Mouse (Mus musculus) frontal cortex, adult 2 months (tissue): ENCODE measurements around the gene Treml1. TPM values are rescaled to one million over a fixed set of nuclear protein-coding genes. Genes with fewer than 3 reads are reported as not detected.

ENCODE experiments used
- DNase-seq, 2 experiments: peaks; one replicate each; pipeline ENCODE4 v3.0.0; 2022; ENCODE audit warnings: low spot score in 1 of 2; ENCODE audit errors: extremely low spot score in 1 of 2
- polyA plus RNA-seq: library from polyadenylated mRNA; depleted of rRNA; stranded (reverse); fragments of >200 nt; gene quantifications from 2 replicates; pipeline ENCODE4 v1.2.3, GENCODE M21; 2012

Gene Treml1
- polyA plus RNA-seq, 1 experiment: 0.36 TPM

DNA sequence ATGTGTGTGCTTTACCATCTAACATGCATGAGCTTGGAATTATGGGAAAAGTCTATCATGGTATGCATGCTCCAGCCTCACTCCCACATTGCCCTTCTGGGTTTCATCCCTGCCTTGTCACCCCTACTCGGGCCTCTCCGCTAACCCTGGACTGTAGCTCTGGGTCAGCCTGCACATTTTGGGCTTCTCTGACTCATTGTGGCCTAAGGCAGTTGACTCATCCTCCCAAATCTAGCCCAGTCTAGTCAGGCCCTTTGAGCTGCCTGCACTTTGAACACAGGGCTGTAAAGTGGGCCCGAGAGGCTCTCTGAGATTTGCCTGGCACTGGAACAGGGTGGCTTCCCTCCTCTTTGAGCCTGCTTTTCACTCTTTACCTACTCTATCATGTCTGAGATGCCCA lies 3.9 kb upstream of the Treml1 start:
- no peak for DNase-seq

DNA sequence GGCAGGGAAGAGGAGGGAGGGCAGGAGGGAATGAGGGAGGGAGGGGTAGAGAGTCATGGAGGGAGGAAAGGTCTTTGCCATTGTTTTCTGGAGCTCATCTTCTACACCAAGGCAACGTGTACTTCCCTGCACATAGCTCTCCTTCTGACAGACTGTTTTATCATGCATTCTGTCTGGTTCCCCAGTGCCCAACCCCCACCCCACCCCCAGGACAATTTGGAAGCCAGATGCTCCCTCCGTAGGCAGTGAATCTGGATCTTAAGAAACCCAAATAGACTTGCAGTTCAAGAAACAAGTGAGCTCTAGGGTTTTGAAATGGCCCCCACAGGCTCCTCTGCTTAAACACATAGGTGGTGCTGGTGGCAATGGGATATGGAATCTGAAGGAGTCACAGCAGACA lies 1.8 kb upstream of the Treml1 start:
- no peak for DNase-seq

DNA sequence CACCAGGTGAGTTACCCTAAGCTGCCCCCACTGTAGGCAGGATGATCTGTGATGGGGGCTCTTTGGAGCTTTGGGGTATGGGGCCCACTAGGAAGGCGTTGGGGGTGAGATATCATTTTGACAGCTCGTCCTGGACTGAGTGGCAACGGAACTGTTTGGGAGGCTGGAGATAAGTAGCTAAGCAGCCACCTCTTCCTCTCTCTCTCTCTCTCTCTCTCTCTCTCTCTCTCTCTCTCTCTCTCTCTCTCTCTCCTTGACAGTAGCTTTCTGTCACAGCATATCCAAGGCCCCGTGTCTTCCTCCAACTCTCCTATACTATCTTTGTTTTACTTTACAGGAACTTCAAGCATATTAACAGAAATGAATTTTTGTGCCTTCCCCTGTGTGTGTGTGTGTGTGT lies 746 bp downstream of the Treml1 start:
- DNase-seq: no peak

DNA sequence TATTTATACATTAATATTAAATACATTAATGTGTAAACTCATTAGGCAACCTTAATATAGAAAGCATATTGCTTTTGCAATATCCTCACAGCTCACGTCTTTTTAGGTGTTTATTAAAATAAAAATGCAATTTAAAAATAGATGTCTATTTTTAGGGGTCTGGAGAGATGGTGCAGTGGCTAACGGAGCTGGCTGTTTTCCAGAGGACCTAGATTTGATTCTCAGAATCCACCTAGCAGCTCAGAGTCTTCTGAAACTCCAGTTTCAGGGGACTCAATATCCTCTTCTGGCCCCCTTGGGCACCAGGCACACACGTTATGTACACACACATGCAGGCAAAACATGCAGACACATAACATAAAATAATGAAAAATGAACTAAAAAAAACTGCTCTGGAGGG lies 2.6 kb downstream of the Treml1 start:
- no peak for DNase-seq

DNA sequence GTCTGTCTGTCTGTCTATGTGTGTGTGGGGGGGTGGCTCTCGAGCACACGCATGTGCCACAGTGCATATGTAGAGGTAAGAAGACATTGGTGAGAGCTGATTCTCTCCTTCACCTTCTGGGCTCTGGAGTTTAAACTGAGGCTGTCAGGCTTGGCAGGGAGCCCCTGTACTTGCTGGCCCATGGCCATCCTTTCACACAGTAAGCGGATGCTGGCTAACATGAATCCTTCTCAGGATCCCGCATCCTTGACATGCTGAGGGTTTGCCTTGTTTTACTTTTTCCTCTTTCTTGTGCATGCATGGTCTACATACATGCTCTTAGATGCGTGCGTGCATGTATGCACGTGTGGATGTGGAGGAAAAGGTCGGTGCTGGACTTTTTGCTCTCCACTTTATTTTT lies 3.2 kb downstream of the Treml1 start:
- DNase-seq: peak in 1 of 2 experiments; percentile 71

DNA sequence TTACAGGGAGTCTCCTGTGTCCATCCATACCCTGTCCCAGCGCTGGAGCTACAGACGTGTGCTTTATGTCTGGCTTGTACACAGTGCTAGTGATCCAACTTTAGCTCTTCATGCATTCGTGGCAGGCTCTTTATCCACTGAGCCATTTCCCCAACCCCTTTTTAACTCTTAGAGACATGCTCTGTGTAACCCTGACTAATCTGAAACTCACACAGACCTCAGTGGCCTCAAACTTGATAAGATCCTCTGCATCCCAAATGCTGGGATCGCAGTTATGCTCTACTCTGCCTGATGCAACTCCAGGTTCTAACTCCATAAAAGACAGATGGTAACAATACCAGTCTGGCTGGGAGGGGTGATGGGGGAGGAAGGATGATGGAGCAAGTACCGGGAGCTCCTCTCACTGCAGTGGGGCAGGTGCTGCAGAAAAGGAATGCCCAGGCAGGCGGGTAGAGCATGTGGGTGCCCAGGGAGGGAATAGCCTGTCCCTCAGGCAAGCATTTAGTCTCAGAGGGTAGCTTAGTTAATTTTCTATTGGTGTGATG lies 3.8 kb downstream of the Treml1 start:
- no peak for DNase-seq

DNA sequence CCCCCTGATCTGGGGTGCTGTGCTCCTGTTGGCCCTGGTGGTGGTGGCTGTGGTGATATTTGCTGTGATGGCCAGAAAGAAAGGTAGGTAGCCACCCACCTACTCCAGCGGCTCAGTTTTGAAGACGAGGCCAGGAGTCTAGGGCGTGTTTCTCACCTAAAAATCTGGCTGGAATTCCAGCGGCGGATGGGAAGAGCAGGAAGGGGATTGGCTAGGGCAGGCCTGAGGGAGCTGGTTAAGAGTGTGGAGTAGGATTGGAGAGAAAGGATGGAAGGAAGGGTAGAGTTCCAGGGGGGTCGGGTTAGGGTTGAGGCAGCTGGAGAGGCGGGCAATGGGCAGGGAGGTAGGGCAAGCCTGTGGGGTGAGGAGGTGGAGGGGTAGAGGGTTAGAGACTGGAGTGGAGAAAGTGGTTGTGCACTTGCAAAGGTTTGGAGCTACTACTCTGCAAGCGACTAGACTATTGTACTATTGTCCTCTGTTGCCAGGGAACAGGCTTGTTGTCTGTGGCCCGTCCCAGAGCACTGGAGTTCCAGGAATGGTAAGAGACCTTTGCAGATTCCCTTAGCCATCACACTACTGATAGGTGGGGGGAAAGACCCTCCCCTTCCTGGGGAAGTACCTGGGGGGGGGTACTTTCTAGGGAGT lies 5.9 kb downstream of the Treml1 start:
- no peak for DNase-seq

DNA sequence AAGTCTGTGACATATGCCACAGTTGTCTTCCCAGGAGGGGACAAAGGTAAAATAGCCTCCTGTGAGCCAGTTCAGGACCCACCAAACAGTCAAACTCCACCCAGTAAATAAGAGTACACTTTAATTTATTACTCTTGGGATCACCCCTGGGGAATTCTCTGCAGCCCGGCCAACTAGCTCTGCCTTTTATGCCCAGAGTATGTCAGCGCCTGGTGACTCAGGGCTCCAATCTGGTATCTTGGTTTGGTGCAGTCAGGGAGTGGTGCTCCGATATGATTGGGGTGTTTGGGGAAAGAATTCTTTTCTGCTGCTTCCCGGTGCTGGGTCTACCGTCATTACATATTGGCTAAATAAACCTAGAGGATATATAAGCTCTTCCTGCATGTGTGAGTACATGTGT lies 7.1 kb downstream of the Treml1 start:
- DNase-seq: no peak

DNA sequence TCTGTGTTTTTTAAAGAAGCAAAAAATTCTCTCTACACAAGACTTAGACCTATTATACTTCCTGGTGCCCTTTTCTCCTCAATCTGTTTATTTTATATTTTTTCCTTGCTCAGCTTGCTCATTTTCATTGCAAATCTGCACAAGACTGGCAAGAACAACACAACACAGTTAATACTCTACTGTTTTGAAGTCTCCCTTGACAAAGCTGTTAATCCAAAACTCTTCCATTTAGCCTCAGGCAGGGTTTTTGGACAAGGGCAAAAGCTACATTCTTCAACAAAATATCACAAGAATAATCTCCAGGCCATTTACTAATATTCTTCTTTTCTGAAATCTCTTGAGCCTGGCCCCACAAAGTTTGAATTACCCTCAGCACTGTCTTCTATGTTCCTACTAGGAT lies 11.9 kb downstream of the Treml1 start:
- DNase-seq: no peak

DNA sequence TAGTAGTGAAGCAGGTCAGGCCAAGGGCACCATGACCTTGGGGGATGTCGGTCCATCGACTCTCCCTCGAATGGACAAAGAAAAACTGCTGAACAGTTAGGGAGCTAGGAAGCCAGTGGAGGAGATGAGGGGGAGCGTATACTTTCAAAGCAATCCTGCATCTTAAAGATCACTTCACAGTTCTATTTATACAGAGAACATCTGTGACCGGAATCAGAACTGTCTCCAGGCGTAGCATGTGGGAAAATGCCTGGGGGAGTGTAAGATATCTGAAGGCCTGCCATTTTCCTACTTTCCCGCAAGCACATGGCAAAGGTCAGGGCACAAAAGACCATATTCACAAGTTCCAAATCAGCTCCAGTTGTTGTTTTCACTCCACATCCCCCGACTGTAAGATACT lies 13.3 kb downstream of the Treml1 start:
- peak; percentile 73 to 75 for DNase-seq

DNA sequence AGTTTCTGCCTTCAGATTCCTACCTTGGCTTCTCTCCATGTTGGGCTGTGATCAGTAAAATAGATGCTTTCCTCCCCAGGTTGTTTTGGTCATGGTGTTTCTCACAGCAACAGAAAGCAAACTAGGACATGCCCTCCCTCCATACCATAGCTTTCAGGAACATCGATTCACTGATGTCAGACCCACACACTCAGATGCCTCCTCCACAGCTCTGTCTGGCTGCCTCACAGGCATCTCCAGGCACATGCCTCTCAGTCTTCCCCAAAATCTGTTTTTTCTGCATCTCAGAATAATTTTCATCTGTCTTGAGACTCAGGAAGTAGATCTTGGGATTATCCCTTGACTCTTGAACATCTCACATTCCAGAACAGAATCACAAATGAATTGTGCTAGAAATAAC lies 16.4 kb downstream of the Treml1 start:
- DNase-seq: peak; percentile 49 to 59

DNA sequence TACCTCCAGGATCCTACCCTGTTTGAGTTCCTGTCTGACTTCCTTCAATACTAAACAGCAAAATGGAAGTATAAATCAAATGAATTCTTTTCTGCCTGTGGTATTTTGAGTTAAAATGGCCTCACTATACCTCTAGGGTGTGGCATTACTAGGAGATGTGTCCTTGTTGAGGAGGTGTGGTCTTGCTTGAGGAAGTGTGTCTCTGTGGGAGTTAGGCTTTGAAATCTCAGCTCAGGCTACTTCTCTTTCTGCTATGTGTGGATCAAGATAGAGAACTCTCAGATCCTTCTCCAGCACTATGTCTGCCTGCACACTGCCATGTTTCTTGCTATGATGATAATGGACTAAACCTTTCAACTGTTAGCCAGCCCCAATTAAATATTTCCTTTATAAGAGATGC lies 19.3 kb downstream of the Treml1 start:
- no peak for DNase-seq

DNA sequence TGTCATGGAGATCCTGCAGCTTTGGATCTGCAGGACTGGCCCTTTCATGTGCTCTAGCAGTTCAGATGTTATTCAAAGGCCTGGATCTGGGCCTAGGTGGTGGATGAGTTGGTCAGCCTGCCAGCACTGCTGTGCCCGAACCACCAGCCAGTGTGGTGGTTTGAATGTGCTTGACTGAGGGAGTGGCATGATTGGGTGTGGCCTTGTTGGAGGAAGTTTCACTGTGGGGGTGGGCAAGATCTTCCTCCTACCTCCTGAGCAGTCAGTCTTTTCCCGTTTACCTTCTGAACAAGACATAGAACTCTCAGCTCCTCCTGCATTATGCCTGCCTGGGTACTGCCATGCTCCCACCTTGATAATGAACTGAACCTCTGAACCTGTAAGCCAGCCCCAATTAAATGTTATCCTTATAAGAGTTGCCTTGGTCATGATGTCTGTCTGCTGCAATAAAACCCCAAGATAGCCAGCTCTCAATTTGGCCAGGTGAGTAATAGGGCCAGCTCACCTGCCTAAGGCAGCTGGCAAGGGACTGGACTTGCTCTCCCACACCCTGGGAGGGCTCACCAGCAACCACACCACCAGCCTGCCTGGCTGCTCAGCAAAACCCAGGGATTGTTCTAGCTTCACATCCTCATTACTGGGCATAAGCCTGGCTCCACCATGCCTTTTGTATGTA lies 26.2 kb downstream of the Treml1 start:
- no peak for DNase-seq

DNA sequence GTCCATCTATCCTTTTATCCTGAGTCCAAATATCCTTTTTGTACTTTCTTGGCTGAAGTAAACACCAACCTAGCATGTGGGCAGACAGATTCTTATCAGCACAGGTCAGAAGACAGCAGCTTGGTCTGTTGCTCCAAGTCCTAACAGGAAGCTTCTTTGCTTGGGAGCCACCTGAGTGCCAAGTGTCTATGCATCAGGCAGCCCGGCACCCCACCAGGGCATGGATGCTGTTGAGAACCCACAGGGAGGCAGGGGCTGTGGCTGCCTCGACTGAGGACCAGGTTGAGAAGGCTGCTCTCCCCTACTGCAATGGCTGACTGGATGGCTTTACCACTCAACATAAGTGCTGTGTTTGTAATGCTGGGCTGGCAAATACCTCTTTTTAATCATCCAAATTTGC lies 28.9 kb downstream of the Treml1 start:
- no peak for DNase-seq

DNA sequence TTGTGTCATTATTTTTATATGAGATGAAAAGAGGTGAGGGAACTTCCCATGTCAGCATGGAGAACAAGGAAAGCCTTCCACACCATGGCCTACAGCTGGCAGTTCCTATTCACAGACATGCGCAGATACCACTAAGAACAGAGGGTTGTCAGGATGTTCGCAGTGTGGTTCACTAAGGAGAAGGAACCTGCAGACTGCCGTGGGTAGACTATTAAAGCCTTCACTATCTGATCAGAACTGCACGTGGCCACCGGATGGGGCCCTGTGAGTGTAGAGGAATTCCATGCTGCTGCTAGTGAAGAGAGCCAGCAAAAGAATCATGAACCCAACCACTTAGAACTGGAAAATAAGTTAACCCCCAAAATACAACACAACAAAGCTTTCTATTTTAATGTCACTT lies 29.7 kb downstream of the Treml1 start:
- DNase-seq: no peak

DNA sequence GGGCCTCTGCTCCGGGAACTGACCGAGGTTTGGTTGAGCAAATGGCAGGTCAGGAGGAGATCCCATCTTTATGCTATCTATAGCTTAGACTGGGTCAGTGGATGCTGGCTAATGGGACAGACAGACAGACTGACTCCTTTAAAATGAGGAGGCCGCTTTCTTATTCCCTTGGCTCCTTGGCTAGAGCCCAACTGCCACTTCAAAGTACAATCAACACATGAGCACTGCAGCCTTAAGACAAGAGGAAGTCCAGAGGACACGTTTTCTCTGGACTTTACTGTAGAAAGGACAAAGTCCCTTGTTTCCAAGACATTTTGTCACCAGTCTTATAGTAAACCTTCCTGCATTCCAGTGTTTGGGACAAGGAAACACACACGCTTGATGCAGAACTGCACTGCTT lies 31.7 kb downstream of the Treml1 start:
- DNase-seq: no peak

DNA sequence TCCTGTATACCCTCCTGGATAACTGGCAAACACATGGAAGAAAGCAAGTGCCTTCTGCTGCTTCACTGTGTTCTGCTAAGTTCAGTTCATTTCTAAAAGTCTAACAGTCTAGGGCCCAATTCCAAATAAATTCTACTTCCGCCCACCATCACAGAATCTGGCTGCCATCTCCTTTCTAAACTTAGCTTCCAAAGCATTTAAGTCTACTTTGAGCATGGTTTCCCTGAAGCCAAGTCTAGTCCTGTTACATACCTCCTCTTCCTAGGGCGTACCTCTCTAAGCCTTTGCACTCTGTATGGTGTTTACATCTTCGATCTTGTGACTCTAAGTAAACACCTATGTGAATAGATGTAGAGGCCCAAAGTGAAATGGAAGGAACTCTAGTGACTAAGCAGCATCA lies 32.9 kb downstream of the Treml1 start:
- peak; percentile 78 to 80 for DNase-seq

DNA sequence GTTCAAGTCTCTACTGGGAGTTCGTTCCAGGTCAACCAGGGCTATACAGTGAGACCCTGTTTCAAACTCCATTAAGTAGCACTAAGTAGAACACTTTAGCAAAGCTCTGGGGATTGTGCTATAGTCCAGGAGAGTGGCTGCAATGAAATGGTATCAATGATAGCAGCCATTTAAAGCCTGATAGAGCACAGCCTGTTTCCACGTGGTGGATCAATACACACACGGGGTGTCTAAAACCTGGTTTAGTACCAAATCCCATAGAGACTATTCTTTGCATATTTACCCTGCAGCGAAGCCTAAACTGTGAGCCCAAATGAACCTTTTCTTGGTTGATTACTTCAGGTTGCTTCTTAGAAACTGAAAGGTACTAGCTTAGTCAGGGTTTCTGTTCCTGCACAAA lies 42.0 kb downstream of the Treml1 start:
- no peak for DNase-seq

DNA sequence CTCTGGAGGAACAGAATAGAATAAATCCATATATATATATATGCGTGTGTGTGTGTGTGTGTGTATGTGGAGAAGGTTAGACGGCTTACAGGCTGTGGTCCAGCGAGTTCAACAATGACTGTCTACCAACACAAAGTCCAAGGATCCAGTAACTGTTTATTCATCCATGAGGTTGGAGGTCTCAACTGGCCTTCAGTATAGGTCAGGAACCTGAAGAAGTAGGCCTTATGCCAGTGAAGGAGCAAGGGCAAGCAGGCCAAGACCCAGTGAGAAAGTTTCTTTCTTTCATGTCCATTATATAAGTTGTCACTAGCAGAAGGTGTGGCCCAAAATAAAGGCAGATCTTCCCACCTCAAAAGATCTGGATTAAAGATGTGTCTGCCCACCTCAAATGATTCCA lies 43.0 kb downstream of the Treml1 start:
- DNase-seq: no peak

DNA sequence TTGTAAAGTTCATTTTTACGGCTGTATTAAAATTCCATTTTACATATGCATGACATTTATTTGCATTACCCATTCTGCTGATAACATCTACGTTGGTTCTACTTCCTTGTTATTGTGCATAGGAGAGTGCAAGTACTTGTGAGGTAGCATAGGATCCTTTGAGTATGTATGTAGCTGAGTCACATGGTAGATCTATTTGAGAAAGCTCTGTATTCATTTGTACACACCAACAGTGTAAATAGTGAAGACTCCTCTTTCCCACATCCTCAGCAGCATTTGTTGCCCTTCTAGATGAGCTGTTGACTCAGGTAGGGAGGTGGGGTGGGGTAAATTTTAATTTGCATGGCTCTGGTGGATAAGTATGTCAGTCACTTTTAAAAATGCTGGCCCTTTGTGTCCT lies 44.1 kb downstream of the Treml1 start:
- DNase-seq: no peak

DNA sequence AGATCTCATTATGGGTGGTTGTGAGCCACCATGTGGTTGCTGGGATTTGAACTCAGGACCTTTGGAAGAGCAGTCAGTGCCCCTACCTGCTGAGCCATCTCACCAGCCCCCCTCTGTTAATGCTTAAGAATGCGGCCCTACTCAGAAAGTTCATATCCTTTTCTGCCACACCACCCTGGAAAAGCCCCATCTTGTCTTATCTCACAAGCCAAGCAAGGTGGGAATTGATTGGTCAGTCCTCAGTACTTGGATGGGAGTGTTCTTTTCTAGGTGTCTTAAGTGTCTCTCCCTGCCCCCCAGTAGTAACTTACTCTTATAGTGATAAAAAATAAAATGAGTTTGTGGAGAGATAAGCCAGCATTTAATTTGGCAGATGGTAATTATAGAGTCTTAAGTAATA lies 45.0 kb downstream of the Treml1 start:
- no peak for DNase-seq

DNA sequence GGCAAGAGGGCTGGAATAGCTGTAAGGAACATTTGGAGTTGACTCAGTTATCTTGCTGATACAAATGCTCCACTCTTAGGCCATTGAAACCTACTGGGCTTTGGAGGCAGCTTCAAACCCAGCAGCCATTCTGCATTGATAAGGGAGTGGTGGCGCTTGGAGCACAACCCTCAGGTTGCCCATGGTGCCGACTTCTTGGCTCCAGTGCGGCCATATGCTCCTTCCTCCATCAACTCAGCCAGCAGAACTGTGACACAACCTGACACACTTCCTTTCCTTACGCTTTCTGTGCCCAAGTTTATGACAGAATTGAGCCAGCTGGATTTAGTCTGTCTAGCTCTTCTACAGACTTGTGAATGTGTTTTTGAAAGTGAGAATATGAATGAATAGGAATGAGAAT lies 47.4 kb downstream of the Treml1 start:
- DNase-seq: peak; percentile 45 to 49
